Mouse (Mus musculus): ENCODE data around the gene Plp2.

Plp2 gene

GRCm38 (mm10) chrX:7661086-7661485 lies 10.1 kb downstream of the Plp2 start:
- DNase-seq: no peak

GRCm38 (mm10) chrX:7658785-7659589 lies 12.2 kb downstream of the Plp2 start:
- no peak for DNase-seq

GRCm38 (mm10) chrX:7658031-7658784 lies 13.0 kb downstream of the Plp2 start:
- no peak for DNase-seq

GRCm38 (mm10) chrX:7657221-7657639 lies 14.0 kb downstream of the Plp2 start, which contains the start of gene Prickle3:
TSS of gene Prickle3 (plus strand) at chrX:7657260.
- no peak for DNase-seq

DNA sequence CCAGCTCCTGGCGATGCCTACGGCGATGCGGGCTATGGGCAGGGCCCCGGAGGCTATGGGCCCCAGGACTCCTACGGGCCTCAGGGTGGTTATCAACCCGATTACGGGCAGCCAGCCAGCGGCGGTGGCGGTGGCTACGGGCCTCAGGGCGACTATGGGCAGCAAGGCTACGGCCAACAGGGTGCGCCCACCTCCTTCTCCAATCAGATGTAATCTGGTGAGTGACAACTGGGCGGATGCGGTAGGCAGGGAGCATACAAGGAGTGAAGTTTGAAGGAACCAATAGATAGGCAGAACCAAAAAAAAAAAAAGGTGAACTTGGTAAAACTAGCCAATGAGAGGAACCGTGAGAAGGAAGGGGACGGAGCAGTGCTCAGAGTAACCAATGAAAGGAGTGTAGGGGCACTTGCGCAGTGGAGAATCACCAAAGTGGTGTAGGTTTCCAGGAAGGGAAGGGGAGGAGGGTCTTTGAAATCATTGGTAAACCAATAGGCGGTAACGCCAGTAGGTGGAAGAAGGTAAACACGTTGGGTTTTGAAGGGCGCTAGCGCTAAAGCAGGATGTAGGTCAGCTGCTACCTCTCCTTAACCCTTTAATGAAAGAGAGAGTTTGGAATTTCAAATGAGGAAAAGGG lies 22.4 kb downstream of the Plp2 start:
- peak; percentile 56 for DNase-seq

- DNase-seq: peak; percentile 88
Measured at GRCm38 (mm10) chrX:7645349-7645748, 25.8 kb downstream of the Plp2 start.

- peak; percentile 45 for DNase-seq
Measured at GRCm38 (mm10) chrX:7640785-7641184, 30.4 kb downstream of the Plp2 start.

GRCm38 (mm10) chrX:7639536-7640325 lies 31.5 kb downstream of the Plp2 start:
- DNase-seq: peak; percentile 66

- DNase-seq: peak; percentile 94
Measured at GRCm38 (mm10) chrX:7638401-7639091, 32.6 kb downstream of the Plp2 start, which contains the start of gene Syp. TSS of gene Syp (plus strand) at chrX:7638471.

- DNase-seq: no peak
Measured at GRCm38 (mm10) chrX:7635101-7635500, 36.1 kb downstream of the Plp2 start.

DNA sequence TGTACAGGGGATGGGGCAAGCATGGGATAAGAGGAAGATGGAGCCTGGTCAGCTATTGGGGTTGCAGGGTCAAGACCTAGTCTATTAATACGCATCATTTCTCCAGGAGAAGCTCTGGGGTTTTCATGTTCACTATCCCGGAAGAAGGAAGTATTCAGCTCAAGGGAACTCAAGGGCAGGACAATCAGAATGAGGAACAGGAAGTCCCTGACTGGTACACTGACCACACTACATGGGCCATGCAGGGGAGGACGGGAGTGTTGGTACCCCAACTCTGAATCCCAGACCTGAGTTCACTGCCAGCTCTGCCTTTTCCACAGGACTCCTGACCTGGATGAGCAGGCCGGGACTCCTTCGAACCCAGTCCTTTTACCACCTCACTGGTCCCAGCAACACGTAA lies 38.6 kb downstream of the Plp2 start:
- no peak for DNase-seq

Measured in cerebellum, adult 9-10 months (tissue).